Mouse (Mus musculus) brain, adult 10 weeks (tissue): Measurements from ENCODE around the gene Tgfbrap1. TPM values are rescaled to one million over a fixed set of nuclear protein-coding genes. Genes with fewer than 3 reads are reported as not detected.

Experiments used
- polyA plus RNA-seq: library from polyadenylated mRNA; stranded (reverse); fragments of 350-450 nt; fragmentation: Illumina TruSeq; extraction: RNeasy Lipid Tissue Mini Kit (QIAGEN cat#74804); gene quantifications from one replicate; pipeline ENCODE4 v1.2.3, GENCODE M21; 2015; ENCODE audit warnings: low read depth, low replicate concordance

The Tgfbrap1 gene
- polyA plus RNA-seq = 23.7 TPM

DNA sequence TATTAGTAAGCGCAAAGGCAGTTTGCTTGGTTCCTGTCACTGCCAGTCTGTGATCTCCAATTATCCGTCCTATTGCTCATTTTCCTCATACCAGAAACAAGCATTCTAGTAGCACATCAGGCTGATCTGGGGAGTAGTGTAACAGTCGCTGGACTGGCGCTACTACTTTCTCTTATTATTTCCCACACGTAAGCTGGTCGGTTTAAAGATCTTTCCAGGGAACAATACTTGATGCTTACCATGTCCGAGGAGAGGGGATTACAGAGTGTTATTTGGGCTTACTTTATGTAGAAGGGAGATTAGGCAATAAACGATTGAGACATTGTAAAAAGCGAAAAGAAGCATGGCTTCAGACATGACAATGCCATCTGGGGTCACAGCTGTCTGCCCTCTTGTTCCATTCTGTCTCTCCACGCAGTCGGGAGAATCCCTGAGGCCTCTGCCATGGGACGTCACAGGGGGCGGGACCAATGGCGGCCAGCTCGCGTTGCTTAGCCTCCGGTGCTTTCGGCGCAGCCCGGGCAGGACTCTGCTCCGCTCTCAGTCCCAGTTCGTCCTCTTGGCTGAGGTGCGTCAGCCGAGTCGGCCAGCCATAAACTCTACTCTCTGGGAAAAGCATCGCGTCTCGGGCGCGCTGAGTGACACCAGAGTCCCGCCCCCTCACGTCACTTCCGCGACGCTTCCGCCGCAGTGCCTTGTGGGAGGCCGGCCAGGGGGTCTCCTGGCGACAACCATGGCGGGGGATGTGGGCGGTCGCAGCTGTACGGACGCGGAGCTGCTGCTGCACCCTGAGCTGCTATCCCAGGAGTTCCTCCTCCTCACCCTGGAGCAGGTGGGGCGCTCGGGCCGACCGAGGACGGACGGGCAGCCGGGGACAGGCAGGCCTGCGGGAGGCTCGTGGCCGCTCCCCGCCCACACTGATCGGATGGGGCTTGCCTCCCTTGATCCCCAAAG is at the start of gene Tgfbrap1, which contains the start of gene AI597479:
Gene Tgfbrap1 (minus strand): TSS at position 607 of the 954 bp plus-strand sequence.
Gene AI597479 (plus strand): TSS at position 680 of the 954 bp plus-strand sequence.

Other genes with a start within 250 kb of the Tgfbrap1 start
- gene Mrps9, start 247.4 kb downstream of the Tgfbrap1 start, polyA plus RNA-seq = 54.6 TPM
- gene Gpr45, start 145.8 kb downstream of the Tgfbrap1 start, polyA plus RNA-seq = 10.7 TPM
- gene AI597479, start 73 bp upstream of the Tgfbrap1 start, polyA plus RNA-seq = 32.8 TPM
- 50.0 TPM for gene Fhl2, start 98.3 kb upstream of the Tgfbrap1 start, polyA plus RNA-seq